15 mouse cellular contexts compared by ENCODE assay signal in the genomic region with DNA sequence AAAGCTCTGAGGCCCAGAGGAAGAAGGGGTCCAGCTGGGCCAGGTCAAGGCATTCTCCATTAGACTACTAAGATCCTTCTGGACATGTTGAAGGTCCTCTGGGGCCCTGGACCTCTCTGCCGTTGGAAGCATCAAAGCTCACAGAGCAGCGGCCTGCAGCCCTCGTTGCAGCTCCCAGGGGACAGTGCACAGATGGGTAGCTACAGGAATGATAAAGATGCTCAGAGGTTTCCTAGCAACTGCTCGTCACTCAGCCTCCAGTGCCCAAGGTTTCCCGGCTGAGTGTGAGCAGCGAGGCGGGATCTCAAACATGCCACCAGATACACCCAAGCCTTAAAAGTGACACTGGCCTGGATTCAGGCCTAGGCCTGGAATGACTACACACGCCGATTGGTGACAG. TPM values are rescaled to one million over a fixed set of nuclear protein-coding genes. Genes with fewer than 3 reads are reported as not detected.
DNase-seq lines count a peak whose midpoint lies in the region; ATAC-seq and TF ChIP-seq lines count a peak whose summit lies in the region.
"Had no signal": no experiment of that assay in that cellular context is flagged by ENCODE, and none has a peak within 500 bp of the region (broad histone marks: within the 10 kb centered on the region; RNA-seq: fewer than 3 reads in every experiment).

No protein-coding gene starts in this region.

- H3K36me3 ChIP-seq in midbrain, embryonic 10.5 days: no peaks in the 10 kb centered on the region
- no peaks in the 10 kb centered on the region for H3K36me3 ChIP-seq in lung, postnatal 0 days (ENCODE audit: insufficient read depth, low read length)
- H3K36me3 ChIP-seq: midbrain, embryonic 12.5 days had no signal

- DNase-seq in embryo, embryonic 10.5 days (ENCODE audit: low spot score): peak; percentile 29
- DNase-seq in embryo, embryonic 10 days (ENCODE audit: low spot score): no peak
- peak; percentile 26 to 34 for DNase-seq in left cerebral cortex, postnatal 14 days (ENCODE audit: low spot score in 2 of 2)
- no peak for DNase-seq in left cerebral cortex, adult 11 months (ENCODE audit: low spot score)
- DNase-seq in midbrain, embryonic 10.5 days (ENCODE audit: low spot score): peak; percentile 31
- DNase-seq in right cerebral cortex, postnatal 25 days: peak; percentile 13
- no peak for DNase-seq in lung, postnatal 0 days (ENCODE audit: low spot score)
- no peak for DNase-seq in urinary bladder, postnatal 14 days (ENCODE audit: low spot score)
- DNase-seq: gastrocnemius, postnatal 25 days; heart, postnatal 10 days; kidney, adult 9 months had no signal

- no peaks in the 10 kb centered on the region for H3K9me3 ChIP-seq in midbrain, embryonic 10.5 days (replicated peaks)
- no peaks in the 10 kb centered on the region for H3K9me3 ChIP-seq in lung, postnatal 0 days (ENCODE audit: low read length)
- H3K9me3 ChIP-seq: midbrain, embryonic 12.5 days had no signal

- intact Hi-C loops in left cerebral cortex, postnatal 14 days (cut with DNase I): no loop called here

- peaks cover 11% of the 10 kb centered on the region for H3K27me3 ChIP-seq in midbrain, embryonic 10.5 days (ENCODE audit: low read depth, poor library complexity, severe bottlenecking)
- no peaks in the 10 kb centered on the region for H3K27me3 ChIP-seq in lung, postnatal 0 days (replicated peaks; ENCODE audit: insufficient read depth, low read length)
- H3K27me3 ChIP-seq: midbrain, embryonic 12.5 days had no signal

- no peak for TF ChIP-seq EP300 in lung, postnatal 0 days (IDR thresholded peaks at IDR 0.05)

- H3K27ac ChIP-seq in midbrain, embryonic 10.5 days (replicated peaks): no peak overlapping the region
- H3K27ac ChIP-seq in lung, postnatal 0 days (ENCODE audit: low read length): no peak overlapping the region
- H3K27ac ChIP-seq: midbrain, embryonic 12.5 days had no signal

- ATAC-seq in lung, postnatal 0 days: no peak

- TF ChIP-seq CTCF in lung, postnatal 0 days (IDR thresholded peaks at IDR 0.05): no peak

- 65% methylated on average over 9 of the region's 9 CpGs for WGBS in midbrain, embryonic 10.5 days
- 61% methylated on average over 9 of the region's 9 CpGs for WGBS in lung, postnatal 0 days

- H3K4me1 ChIP-seq in midbrain, embryonic 10.5 days: peaks cover 10% of the 10 kb centered on the region; the same call in 1 of the 2 replicates
- H3K4me1 ChIP-seq in lung, postnatal 0 days (ENCODE audit: insufficient read depth, low read depth, low read length): peaks cover 4% of the 10 kb centered on the region; the same call in 1 of the 2 replicates

- H3K4me3 ChIP-seq in midbrain, embryonic 10.5 days: no peak overlapping the region
- no peak overlapping the region for H3K4me3 ChIP-seq in lung, postnatal 0 days (ENCODE audit: low read depth, low read length)
- H3K4me3 ChIP-seq: midbrain, embryonic 12.5 days had no signal

- H3K9ac ChIP-seq in lung, postnatal 0 days (replicated peaks; ENCODE audit: low read depth): no peak overlapping the region
- H3K9ac ChIP-seq: midbrain, embryonic 12.5 days had no signal

- no peak overlapping the region for H3K4me2 ChIP-seq in lung, postnatal 0 days (replicated peaks; ENCODE audit: low read depth, low read length)
- H3K4me2 ChIP-seq: midbrain, embryonic 12.5 days had no signal

RNA-seq across cellular contexts. Expression of a gene that starts 6.7 kb away (rescaled TPM):
- total RNA-seq in left cerebral cortex, postnatal 14 days (2021): under 1 TPM; 0.31 to 0.38 TPM
- not detected in 2 replicates for polyA plus RNA-seq in midbrain, embryonic 10.5 days (2016; fragmentation: Nextera tagmentation; extraction: Ambion mirVana)
- 20.1 and 22.1 TPM in 2 replicates for polyA plus RNA-seq in lung, postnatal 0 days (2015; fragmentation: Nextera tagmentation; extraction: Ambion mirVana)
- polyA plus RNA-seq: midbrain, embryonic 12.5 days had no signal

RNA-seq across cellular contexts. Expression of a gene that starts 50.7 kb away (rescaled TPM):
- total RNA-seq in left cerebral cortex, postnatal 14 days (2021): not detected
- polyA plus RNA-seq in midbrain, embryonic 10.5 days (2016; fragmentation: Nextera tagmentation; extraction: Ambion mirVana): 0.05 TPM in 1 of 2 replicates, not detected in the other
- polyA plus RNA-seq in lung, postnatal 0 days (2015; fragmentation: Nextera tagmentation; extraction: Ambion mirVana): 0.05 TPM in 1 of 2 replicates, not detected in the other
- total RNA-seq: common myeloid progenitor, adult 5-6 weeks; gastrocnemius, postnatal 25 days; heart, postnatal 10 days had no signal
- polyA plus RNA-seq: liver, embryonic 16.5 days; midbrain, embryonic 12.5 days; testis, adult 2 months had no signal

Comparison
In these comparisons a context has a peak if more than half of its experiments do, and no peak if none do; other contexts are left out.
1. DNase-seq: peak in embryo, embryonic 10.5 days (single experiment), left cerebral cortex, postnatal 14 days (2 of 2), midbrain, embryonic 10.5 days (single experiment) and right cerebral cortex, postnatal 25 days (single experiment); none in embryo, embryonic 10 days (single experiment), left cerebral cortex, adult 11 months (single experiment), lung, postnatal 0 days (single experiment) and urinary bladder, postnatal 14 days (single experiment).
2. RNA of a gene that starts 6.7 kb away (polyA plus RNA-seq): 20.1 to 22.1 TPM in lung, postnatal 0 days; not detected in midbrain, embryonic 10.5 days; every median in the first group is over 10 times any median in the second.